Mouse (Mus musculus): ENCODE data around the gene Cntrob. TPM values are rescaled to one million over a fixed set of nuclear protein-coding genes. Genes with fewer than 3 reads are reported as not detected.

The Cntrob gene
- polyA plus RNA-seq, 1 experiment from 2014 or later, result 27.8 TPM

Other genes starting within 250 kb of the Cntrob start
- 111 and 149 TPM in 2 replicates for gene Vamp2, start 235.3 kb downstream of the Cntrob start, polyA plus RNA-seq (2015; fragmentation: Nextera tagmentation; extraction: Ambion mirVana)
- gene Per1, start 228.6 kb downstream of the Cntrob start, polyA plus RNA-seq (2015; fragmentation: Nextera tagmentation; extraction: Ambion mirVana), result 29.6 and 34.4 TPM in 2 replicates
- 0.55 and 0.64 TPM in 2 replicates for gene Hes7, start 203.4 kb downstream of the Cntrob start, polyA plus RNA-seq (2015; fragmentation: Nextera tagmentation; extraction: Ambion mirVana)
- gene 9130213A22Rik, start 201.2 kb downstream of the Cntrob start, polyA plus RNA-seq (2015; fragmentation: Nextera tagmentation; extraction: Ambion mirVana), result 0.35 and 0.51 TPM in 2 replicates
- gene Aloxe3, start 197.9 kb downstream of the Cntrob start, polyA plus RNA-seq (2015; fragmentation: Nextera tagmentation; extraction: Ambion mirVana), result 7.6 and 8.9 TPM in 2 replicates
- 28.7 and 30.5 TPM in 2 replicates for gene Alox12b, start 166.8 kb downstream of the Cntrob start, polyA plus RNA-seq (2015; fragmentation: Nextera tagmentation; extraction: Ambion mirVana)
- 0.27 and 0.88 TPM in 2 replicates for gene Alox8, start 125.9 kb downstream of the Cntrob start, polyA plus RNA-seq (2015; fragmentation: Nextera tagmentation; extraction: Ambion mirVana)
- 0.41 and 0.53 TPM in 2 replicates for gene Gucy2e, start 86.7 kb downstream of the Cntrob start, polyA plus RNA-seq (2015; fragmentation: Nextera tagmentation; extraction: Ambion mirVana)
- 150 and 156 TPM in 2 replicates for gene Trappc1, start 205 bp upstream of the Cntrob start, polyA plus RNA-seq (2015; fragmentation: Nextera tagmentation; extraction: Ambion mirVana)
- gene Kcnab3, start 2.5 kb upstream of the Cntrob start, polyA plus RNA-seq (2015; fragmentation: Nextera tagmentation; extraction: Ambion mirVana), result 2.8 and 3.0 TPM in 2 replicates
- gene Rnf227, start 16.7 kb upstream of the Cntrob start, polyA plus RNA-seq (2015; fragmentation: Nextera tagmentation; extraction: Ambion mirVana), result 24.5 and 24.7 TPM in 2 replicates
- gene Chd3, start 45.6 kb upstream of the Cntrob start, polyA plus RNA-seq (2015; fragmentation: Nextera tagmentation; extraction: Ambion mirVana), result 88.3 and 91.8 TPM in 2 replicates
- 150 and 158 TPM in 2 replicates for gene Naa38, start 71.7 kb upstream of the Cntrob start, polyA plus RNA-seq (2015; fragmentation: Nextera tagmentation; extraction: Ambion mirVana)
- gene Cyb5d1, start 71.9 kb upstream of the Cntrob start, polyA plus RNA-seq (2015; fragmentation: Nextera tagmentation; extraction: Ambion mirVana), result 32.6 and 40.9 TPM in 2 replicates
- gene Tmem88, start 74.5 kb upstream of the Cntrob start, polyA plus RNA-seq (2015; fragmentation: Nextera tagmentation; extraction: Ambion mirVana), result 19.5 and 20.0 TPM in 2 replicates
- gene Kdm6b, start 89.9 kb upstream of the Cntrob start, polyA plus RNA-seq (2015; fragmentation: Nextera tagmentation; extraction: Ambion mirVana), result 35.5 and 37.2 TPM in 2 replicates
- gene Dnah2, start 225.3 kb upstream of the Cntrob start, polyA plus RNA-seq (2015; fragmentation: Nextera tagmentation; extraction: Ambion mirVana), result 4.9 and 8.3 TPM in 2 replicates
- gene Efnb3, start 236.4 kb upstream of the Cntrob start, polyA plus RNA-seq (2015; fragmentation: Nextera tagmentation; extraction: Ambion mirVana), result 29.0 and 31.5 TPM in 2 replicates

All from embryonic facial prominence, embryonic 15.5 days (tissue).